Mouse (Mus musculus): ENCODE measurements around the gene Prr5l. TPM values are rescaled to one million over a fixed set of nuclear protein-coding genes. Genes with fewer than 3 reads are reported as not detected.

Prr5l gene
- polyA plus RNA-seq, 1 experiment from 2014 or later: 39.6 TPM

DNA sequence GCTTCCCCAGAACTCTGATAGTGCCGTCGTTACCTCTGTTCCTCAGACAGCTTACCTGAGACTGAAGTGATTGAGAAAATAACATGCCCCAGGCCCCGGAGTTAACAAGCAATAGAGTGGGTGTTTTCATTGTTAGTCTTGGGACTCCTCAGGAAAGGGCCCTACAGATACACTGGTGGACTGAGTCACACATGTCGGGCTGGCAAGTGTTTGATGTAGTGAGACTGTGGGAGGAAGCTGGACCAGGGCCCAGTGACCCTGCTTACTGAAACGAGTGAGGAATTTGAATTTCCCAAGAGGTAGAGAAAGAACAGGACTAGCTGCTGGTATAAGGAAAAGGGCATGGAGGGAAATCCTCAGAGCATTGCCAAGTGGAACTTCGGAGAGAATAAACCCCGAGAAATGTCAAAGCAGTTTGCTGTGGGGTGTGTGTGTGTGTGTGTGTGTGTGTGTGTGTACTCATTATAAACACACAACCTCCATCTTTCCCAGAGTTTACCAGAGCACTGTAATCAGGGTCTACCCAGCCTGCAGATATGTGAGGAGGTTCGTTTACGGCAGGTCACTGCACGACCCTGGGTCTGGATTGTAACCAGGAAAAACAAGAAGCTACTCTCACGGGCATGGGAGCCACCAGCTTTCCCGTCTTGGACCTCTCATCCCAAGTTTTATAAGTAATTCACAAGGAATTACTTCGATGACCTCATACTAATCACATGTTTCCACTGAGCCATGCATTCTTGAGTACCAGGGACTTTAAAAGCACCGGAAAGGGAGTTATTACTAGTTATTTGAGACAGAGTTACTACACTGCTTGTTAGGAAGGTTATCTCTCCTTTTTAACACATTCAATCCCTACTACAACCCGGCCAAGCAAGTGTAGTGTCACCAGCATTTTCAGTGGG lies 20.4 kb downstream of the Prr5l start:
- 29% methylated on average over 15 of the region's 15 CpGs for WGBS

DNA sequence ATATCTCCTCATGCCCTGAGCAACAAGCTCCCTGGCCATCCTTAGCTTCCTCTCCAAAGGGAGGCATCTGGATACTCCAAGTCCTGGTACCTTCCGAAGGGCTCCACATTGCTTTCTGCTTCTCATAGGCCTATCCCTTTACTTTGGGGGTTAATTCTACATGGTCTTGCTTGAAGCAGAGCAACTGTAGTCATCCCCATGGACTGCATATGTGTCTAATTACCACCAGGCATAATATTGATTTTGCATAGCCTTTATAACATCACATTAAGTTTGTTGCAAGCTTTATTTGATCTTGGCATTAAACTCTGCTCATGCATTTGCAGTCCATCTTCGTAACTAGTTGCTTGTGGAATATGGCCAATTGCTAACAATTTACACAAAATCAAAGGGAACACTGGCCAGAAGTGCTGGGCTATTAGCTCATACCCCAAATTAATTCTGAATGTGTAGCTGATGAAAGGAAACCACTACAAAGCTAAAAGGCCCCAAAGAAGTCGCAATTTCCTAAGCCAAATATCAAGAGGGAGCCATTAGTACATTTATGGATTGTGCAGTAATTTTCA lies 21.8 kb downstream of the Prr5l start:
- Histone ChIP-seq H3K27ac (peak overlapping the region; percentile 80), H3K4me1 (peaks cover 33% of the 10 kb centered on the region), H3K4me3 (no peak overlapping the region), H3K27me3 (no peaks in the 10 kb centered on the region), H3K9ac (no peak overlapping the region), H3K36me3 (no peaks in the 10 kb centered on the region), H3K4me2 (replicated peaks) (no peak overlapping the region), H3K9me3 (no peaks in the 10 kb centered on the region)
- peak; percentile 64; the same call in 1 of the 2 replicates for ATAC-seq (ENCODE audit: low FRiP score, low read depth)
- 50% methylated on average over 3 of the region's 3 CpGs for WGBS

More for the DNA sequence above, 20.4 kb downstream of the Prr5l start:
- peak overlapping the region; percentile 61 for H3K27ac ChIP-seq
- H3K9ac ChIP-seq: no peak overlapping the region
- H3K9me3 ChIP-seq: no peaks in the 10 kb centered on the region
- H3K4me2 ChIP-seq (replicated peaks): peak overlapping the region; percentile 43
- no peaks in the 10 kb centered on the region for H3K27me3 ChIP-seq
- peaks cover 33% of the 10 kb centered on the region for H3K4me1 ChIP-seq
- no peak overlapping the region for H3K4me3 ChIP-seq
- ATAC-seq (ENCODE audit: low FRiP score, low read depth): peak; percentile 49
- H3K36me3 ChIP-seq: no peaks in the 10 kb centered on the region

DNA sequence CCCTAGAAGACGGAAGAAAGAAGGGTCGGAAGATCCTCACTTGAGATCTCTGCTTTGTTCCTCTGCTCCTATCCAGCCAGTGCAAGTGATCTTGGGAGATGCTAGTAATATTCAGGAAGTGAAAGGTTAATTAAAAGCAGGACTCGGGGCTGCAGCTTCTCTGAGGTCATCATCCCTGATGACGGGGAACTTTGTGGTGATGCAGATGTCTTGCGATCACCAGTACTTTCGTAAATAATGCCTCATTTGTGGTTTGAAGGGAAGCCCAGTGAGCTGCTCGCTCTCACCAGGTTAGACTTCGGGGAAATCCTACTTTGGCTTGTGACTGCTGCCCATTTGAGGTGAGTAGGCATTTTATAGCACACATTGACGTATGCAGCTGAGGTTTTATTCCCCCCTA lies 26.7 kb downstream of the Prr5l start:
- Histone ChIP-seq H3K9ac (no peak overlapping the region; the same call in 1 of the 2 replicates), H3K27ac (no peak overlapping the region), H3K4me2 (replicated peaks) (no peak overlapping the region), H3K36me3 (no peaks in the 10 kb centered on the region), H3K4me1 (peaks cover 13% of the 10 kb centered on the region), H3K4me3 (no peak overlapping the region), H3K9me3 (no peaks in the 10 kb centered on the region), H3K27me3 (no peaks in the 10 kb centered on the region)
- WGBS: 62% methylated on average over 9 of the region's 9 CpGs
- no peak for ATAC-seq (ENCODE audit: low FRiP score, low read depth)

DNA sequence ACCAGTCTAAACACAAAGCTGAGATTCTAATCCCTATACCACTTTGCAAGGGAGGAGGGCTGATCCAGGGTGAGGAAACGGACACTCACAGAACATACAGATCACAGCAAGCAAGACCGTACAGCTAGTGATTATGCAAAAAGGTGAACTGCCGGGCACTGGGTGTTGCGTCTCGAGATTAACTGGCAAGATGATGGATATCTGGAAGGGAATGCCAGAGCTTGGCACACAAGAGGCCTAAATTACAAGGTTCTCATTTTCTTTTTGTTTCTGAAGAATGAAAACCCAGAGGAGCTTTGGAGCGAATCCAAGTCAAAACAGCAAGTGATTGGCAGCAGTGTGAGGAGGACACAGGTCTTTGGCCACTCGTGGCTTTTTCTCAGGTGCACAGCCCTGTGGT lies 28.0 kb downstream of the Prr5l start:
- Histone ChIP-seq H3K9ac (no peak overlapping the region), H3K4me3 (no peak overlapping the region), H3K27ac (no peak overlapping the region), H3K36me3 (no peaks in the 10 kb centered on the region), H3K27me3 (no peaks in the 10 kb centered on the region), H3K9me3 (no peaks in the 10 kb centered on the region), H3K4me1 (0 out of 2 replicates have a peak, but pooled peaks cover 1% of the 10 kb centered on the region), H3K4me2 (replicated peaks) (no peak overlapping the region)
- no peak for ATAC-seq (ENCODE audit: low FRiP score, low read depth)
- WGBS: 71% methylated on average over 7 of the region's 7 CpGs

DNA sequence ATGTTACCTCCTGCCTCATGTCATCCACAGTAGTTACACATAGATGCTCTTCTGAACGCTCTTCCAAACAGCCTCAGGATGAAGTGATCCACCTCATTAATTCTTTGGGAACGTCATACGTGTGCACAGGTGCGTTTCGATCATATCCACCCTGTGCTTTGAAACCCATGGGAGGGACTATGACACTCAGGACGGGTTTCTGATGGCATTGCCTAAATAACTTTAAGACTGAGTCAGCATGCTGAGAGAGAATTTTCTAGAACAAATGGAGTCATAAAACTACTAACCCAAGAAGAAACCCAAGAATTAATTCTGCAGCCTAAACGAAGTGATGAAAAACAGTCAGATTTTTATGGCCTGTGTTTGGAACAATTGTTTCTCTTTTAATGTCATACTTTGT lies 40.1 kb downstream of the Prr5l start:
- 83% methylated on average over 7 of the region's 7 CpGs for WGBS
- ATAC-seq (ENCODE audit: low FRiP score, low read depth): no peak

DNA sequence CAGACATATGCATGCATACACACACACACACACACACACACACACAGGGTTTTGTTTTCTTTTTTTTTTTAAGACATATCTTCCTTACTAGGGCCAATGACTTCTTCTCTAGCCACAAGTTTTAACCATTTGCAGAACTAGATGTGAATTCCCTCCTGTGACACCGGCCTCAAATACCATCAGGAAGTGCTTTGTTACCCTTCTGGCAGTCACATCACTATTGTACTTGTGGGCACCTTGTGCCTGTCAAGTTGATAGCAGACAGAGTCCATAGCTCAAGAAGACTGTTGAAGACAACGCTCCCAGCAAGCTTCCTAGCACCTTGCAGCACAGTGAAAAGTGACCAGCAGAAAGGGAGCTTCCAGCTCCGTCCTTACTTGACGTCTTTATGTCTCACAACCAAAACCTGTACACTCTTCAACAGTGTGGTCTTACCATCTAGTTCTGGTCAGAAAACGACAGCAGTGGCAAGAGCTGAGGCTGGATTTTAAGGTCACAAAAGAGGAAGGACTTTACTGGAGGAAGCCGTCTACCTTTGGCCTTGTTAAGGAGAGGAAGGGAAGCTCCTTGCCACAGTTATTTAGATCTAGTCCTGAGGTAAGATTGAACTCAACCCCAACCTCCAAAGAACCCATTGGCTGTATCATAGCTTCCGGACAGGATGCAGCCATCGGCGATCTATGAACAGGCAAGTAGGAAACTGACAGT lies 47.9 kb downstream of the Prr5l start:
- Histone ChIP-seq H3K36me3 (no peaks in the 10 kb centered on the region), H3K9ac (no peak overlapping the region), H3K27ac (no peak overlapping the region), H3K27me3 (no peaks in the 10 kb centered on the region), H3K9me3 (no peaks in the 10 kb centered on the region), H3K4me2 (replicated peaks) (no peak overlapping the region), H3K4me3 (no peak overlapping the region), H3K4me1 (peaks cover 6% of the 10 kb centered on the region; the same call in 1 of the 2 replicates)
- WGBS: 84% methylated on average over 9 of the region's 9 CpGs
- ATAC-seq (ENCODE audit: low FRiP score, low read depth): no peak

More for the DNA sequence above, 40.1 kb downstream of the Prr5l start:
- H3K27me3 ChIP-seq: no peaks in the 10 kb centered on the region
- no peaks in the 10 kb centered on the region for H3K4me1 ChIP-seq
- no peaks in the 10 kb centered on the region for H3K9me3 ChIP-seq
- H3K27ac ChIP-seq: no peak overlapping the region
- H3K4me3 ChIP-seq: no peak overlapping the region
- H3K36me3 ChIP-seq: no peaks in the 10 kb centered on the region
- no peak overlapping the region for H3K4me2 ChIP-seq (replicated peaks)
- no peak overlapping the region for H3K9ac ChIP-seq

DNA sequence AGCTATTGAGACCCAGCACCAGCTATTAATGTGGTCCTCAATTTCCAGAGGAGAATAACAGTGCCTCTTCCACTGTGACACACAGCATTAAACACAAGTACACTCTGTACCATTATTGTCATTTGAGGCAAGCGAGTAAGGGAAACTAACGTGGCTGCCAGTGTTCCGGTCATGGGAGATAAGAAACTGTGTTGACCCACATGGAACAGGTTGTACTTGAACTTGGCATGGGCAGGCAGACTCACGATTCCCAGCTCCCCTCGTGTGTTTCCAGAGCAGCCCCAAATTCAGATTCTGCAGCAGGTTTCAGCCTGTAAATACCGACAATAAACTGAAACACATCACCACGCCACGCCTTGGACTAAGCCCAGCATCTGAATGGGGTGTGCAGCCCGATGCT lies 50.5 kb downstream of the Prr5l start:
- Histone ChIP-seq H3K4me2 (replicated peaks) (no peak overlapping the region), H3K4me1 (peaks cover 8% of the 10 kb centered on the region; the same call in 1 of the 2 replicates), H3K4me3 (no peak overlapping the region), H3K27ac (no peak overlapping the region), H3K9ac (no peak overlapping the region), H3K27me3 (no peaks in the 10 kb centered on the region), H3K9me3 (no peaks in the 10 kb centered on the region), H3K36me3 (no peaks in the 10 kb centered on the region)
- no peak for ATAC-seq (ENCODE audit: low FRiP score, low read depth)
- WGBS: 78% methylated on average over 9 of the region's 9 CpGs

DNA sequence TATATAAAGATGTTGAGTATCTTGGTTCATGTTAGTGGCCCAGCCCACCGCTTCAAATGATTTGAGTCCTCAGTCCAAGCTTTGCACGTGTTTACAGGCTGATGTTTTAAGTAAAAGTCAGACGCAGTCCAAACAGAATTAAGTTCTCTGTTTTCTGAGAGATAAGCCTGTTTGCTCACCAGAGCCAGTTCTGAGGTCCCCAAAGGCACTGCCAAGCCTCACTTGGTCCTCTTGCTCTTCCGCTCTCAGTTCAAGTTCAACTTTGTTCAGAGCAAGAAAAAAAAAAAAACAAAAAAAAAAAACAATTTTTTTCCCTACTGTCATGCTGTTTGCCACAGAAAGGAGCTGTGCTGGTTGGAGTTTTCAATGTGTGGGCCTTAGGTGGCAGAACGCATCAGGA lies 51.0 kb downstream of the Prr5l start:
- Histone ChIP-seq H3K4me2 (replicated peaks) (no peak overlapping the region), H3K36me3 (no peaks in the 10 kb centered on the region), H3K27me3 (no peaks in the 10 kb centered on the region), H3K4me3 (no peak overlapping the region), H3K4me1 (peaks cover 8% of the 10 kb centered on the region; the same call in 1 of the 2 replicates), H3K9ac (no peak overlapping the region), H3K27ac (no peak overlapping the region), H3K9me3 (no peaks in the 10 kb centered on the region)
- no peak for ATAC-seq (ENCODE audit: low FRiP score, low read depth)
- 87% methylated on average over 5 of the region's 5 CpGs for WGBS

DNA sequence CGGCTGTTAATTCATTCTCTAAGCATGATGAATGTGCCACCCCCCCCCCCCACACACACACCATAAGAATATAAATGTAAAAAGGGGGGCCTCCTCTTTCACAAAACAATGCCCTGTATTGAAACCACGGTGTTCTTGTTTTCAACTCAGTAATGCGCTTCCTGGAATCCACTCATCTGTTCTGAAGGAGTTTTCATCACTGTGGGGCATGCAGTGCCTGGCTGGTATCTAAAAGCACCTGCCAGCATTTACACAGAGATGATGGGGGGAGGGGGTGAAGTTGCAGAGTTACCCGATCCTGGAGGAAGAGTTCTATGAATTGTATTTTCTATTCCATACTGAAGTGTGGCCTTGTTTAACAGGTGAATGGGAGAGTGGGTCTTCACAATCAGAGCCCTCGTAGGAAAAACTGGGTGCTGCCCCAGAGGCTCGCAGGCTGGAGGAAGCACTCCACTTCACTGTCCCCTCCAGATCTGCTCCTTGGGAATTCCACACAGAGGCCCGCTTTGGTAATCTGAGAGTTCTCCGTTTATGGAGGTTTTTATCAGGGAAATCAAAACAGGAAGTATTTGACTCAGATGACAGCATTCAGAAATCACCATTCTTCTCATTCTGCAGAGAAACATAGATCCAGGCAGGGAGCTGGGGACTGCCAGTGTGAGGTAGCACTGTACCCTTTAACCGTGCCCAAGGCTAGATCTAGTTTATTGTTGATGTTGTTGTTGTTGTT lies 52.5 kb downstream of the Prr5l start:
- Histone ChIP-seq H3K4me1 (peaks cover 8% of the 10 kb centered on the region; the same call in 1 of the 2 replicates), H3K9ac (no peak overlapping the region), H3K27ac (no peak overlapping the region), H3K27me3 (no peaks in the 10 kb centered on the region), H3K4me2 (replicated peaks) (no peak overlapping the region), H3K9me3 (no peaks in the 10 kb centered on the region), H3K36me3 (no peaks in the 10 kb centered on the region), H3K4me3 (no peak overlapping the region)
- 56% methylated on average over 9 of the region's 9 CpGs for WGBS
- no peak for ATAC-seq (ENCODE audit: low FRiP score, low read depth)

DNA sequence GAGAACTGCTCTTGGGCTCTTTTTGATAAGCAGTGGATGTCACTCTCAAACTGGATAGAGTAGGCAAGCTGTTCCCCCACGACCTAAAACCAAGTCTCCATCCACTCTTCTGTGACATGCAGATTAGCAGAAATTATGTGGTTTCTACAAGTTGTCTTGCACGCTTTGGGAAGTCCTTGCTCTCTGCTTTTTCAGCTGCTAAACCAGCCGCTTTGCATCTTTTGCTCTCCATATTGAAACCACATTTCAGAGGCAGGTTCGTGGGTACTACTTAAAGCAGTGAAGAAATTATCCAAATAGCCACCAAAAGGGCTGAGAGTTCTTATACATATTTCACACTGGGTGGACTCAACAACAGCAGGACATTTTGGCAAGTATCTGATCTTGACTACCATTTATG lies 53.8 kb downstream of the Prr5l start:
- WGBS: 73% methylated on average over 4 of the region's 4 CpGs
- H3K27me3 ChIP-seq: no peaks in the 10 kb centered on the region
- H3K36me3 ChIP-seq: no peaks in the 10 kb centered on the region
- no peak overlapping the region for H3K27ac ChIP-seq
- no peak overlapping the region for H3K4me3 ChIP-seq
- H3K4me1 ChIP-seq: peaks cover 8% of the 10 kb centered on the region; the same call in 1 of the 2 replicates
- H3K9ac ChIP-seq: no peak overlapping the region
- no peak for ATAC-seq (ENCODE audit: low FRiP score, low read depth)
- H3K4me2 ChIP-seq (replicated peaks): no peak overlapping the region
- no peaks in the 10 kb centered on the region for H3K9me3 ChIP-seq

DNA sequence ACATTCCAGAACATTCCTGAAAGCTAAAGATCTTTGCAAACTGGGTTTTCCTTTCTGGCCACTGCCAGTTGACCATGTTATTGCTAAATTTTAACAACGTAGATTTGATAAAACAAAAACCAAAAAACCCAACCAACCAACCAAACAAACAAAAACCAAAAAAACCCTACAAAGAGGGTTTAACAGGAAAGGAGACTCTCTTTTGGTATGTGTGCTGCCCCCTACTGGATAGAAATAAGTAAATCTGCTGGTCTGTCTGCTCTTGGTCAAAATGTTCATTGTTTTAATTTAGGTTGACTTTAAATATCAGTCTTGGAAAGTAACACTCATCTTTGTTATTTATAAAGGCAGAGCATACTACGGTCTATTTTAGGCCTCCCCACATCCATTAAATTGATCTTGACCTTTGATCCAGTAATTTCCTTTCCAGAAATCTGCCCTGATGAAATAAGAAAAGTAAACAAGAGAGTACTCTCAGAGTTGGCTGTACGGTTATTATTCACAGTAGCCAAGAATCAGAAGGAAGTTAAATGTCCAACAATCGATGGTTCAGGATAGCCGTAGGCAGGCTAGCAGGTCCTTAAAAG lies 54.7 kb downstream of the Prr5l start:
- ATAC-seq (ENCODE audit: low FRiP score, low read depth): no peak
- Histone ChIP-seq H3K9ac (no peak overlapping the region), H3K4me2 (replicated peaks) (no peak overlapping the region), H3K27me3 (no peaks in the 10 kb centered on the region), H3K27ac (no peak overlapping the region), H3K4me1 (peaks cover 11% of the 10 kb centered on the region; the same call in 1 of the 2 replicates), H3K36me3 (no peaks in the 10 kb centered on the region), H3K9me3 (no peaks in the 10 kb centered on the region), H3K4me3 (no peak overlapping the region)
- WGBS: 76% methylated on average over 5 of the region's 5 CpGs
